Mouse (Mus musculus) heart, postnatal 0 days (tissue): ENCODE results near the gene Ntrk3. TPM values are rescaled to one million over a fixed set of nuclear protein-coding genes. Genes with fewer than 3 reads are reported as not detected.

Source experiments
- ATAC-seq: fragments of 200-750 bp; cut with Nextera tagmentation; 2 replicates; pipeline ENCODE4 v1.8.0; 2017; ENCODE audit warnings: low read depth, moderate number of reproducible peaks, moderate library complexity; ENCODE audit not compliant: insufficient read depth
- DNase-seq: peaks from one replicate; pipeline ENCODE4 v3.0.0-alpha.2; 2016; ENCODE audit warnings: low spot score
- H3K27ac ChIP-seq: fragments of 300-500 bp; sonication (generic); 2 replicates; pipeline ENCODE4 v1.5.1; 2014; ENCODE audit warnings: low read depth, mild to moderate bottlenecking
- H3K27me3 ChIP-seq: fragments of 300-500 bp; sonication (generic); 2 replicates; pipeline ENCODE4 v1.6.1; 2014; ENCODE audit warnings: low read length, mixed read lengths; ENCODE audit not compliant: control insufficient read depth, insufficient read depth
- H3K36me3 ChIP-seq: fragments of 300-500 bp; sonication (generic); replicated peaks from 2 replicates; pipeline ENCODE4 v1.6.1; 2014; ENCODE audit warnings: low read length, mixed read lengths; ENCODE audit not compliant: control insufficient read depth, insufficient read depth
- H3K4me1 ChIP-seq: fragments of 300-500 bp; sonication (generic); 2 replicates; pipeline ENCODE4 v1.6.1; 2014; ENCODE audit warnings: antibody characterized with exemption; ENCODE audit not compliant: control insufficient read depth, insufficient read depth
- H3K4me2 ChIP-seq: fragments of 300-500 bp; sonication (generic); 2 replicates; pipeline ENCODE4 v1.6.1; 2014; ENCODE audit warnings: low read depth, mild to moderate bottlenecking, low read length, moderate library complexity
- H3K4me3 ChIP-seq: fragments of 300-500 bp; sonication (generic); 2 replicates; pipeline ENCODE4 v1.5.1; 2014; ENCODE audit warnings: low read depth, low read length
- H3K9ac ChIP-seq: fragments of 300-500 bp; sonication (generic); replicated peaks from 2 replicates; pipeline ENCODE4 v1.6.1; 2014; ENCODE audit warnings: low read depth, low read length, mixed read lengths
- H3K9me3 ChIP-seq: fragments of 300-500 bp; sonication (generic); replicated peaks from 2 replicates; pipeline ENCODE4 v1.6.1; 2016; ENCODE audit warnings: low read length; ENCODE audit not compliant: control insufficient read depth
- CTCF ChIP-seq: IDR thresholded peaks from 2 replicates; pipeline ENCODE4 v1.5.1; 2016; ENCODE audit warnings: antibody characterized with exemption, control low read depth, low read depth
- EP300 ChIP-seq: IDR thresholded peaks from 2 replicates; pipeline ENCODE4 v1.6.1; 2016; ENCODE audit warnings: antibody characterized with exemption, low read depth
- WGBS: fragments of 180-500 bp; shearing (Covaris S2); extraction: QIAGEN DNeasy Blood & Tissue Kit; methylation state at CpG from one replicate; pipeline ENCODE4 v1.1.7; 2014; 5-methylcytosine and 5-hydroxymethylcytosine counted together
- polyA plus RNA-seq: library from polyadenylated mRNA; unstranded; fragments of >200 nt; fragmentation: Nextera tagmentation; extraction: Ambion mirVana; gene quantifications from 2 replicates; pipeline ENCODE4 v1.2.1, GENCODE M21; 2015
- total RNA-seq: library from RNA; depleted of rRNA; stranded (reverse); fragments of >200 nt; gene quantifications from 2 replicates; pipeline ENCODE4 v1.2.3, GENCODE M21; 2014; ENCODE audit warnings: low replicate concordance

Gene Ntrk3
- total and polyA plus RNA-seq, 2 experiments from 2014 or later: 1.1 to 4.2 TPM

- Histone ChIP-seq H3K27ac (no peak overlapping the region), H3K9me3 (no peaks in the 10 kb centered on the region), H3K4me1 (no peaks in the 10 kb centered on the region), H3K27me3 (no peaks in the 10 kb centered on the region), H3K4me2 (no peak overlapping the region), H3K4me3 (no peak overlapping the region), H3K9ac (no peak overlapping the region), H3K36me3 (no peaks in the 10 kb centered on the region)
- DNase-seq (no peak), ATAC-seq (no peak)
- TF ChIP-seq EP300 (no peak), CTCF (no peak)
- WGBS: 45% methylated on average over 5 of the region's 5 CpGs
These were observed 473.3 kb downstream of the Ntrk3 start for GRCm38 (mm10) chr7:78264432-78265002.

GRCm38 (mm10) chr7:78261420-78262125 is 476.2 kb downstream of the Ntrk3 start:
- no peaks in the 10 kb centered on the region for H3K36me3 ChIP-seq
- H3K4me3 ChIP-seq: no peak overlapping the region
- ATAC-seq: no peak
- 75% methylated on average over 8 of the region's 8 CpGs for WGBS
- no peak for DNase-seq
- no peaks in the 10 kb centered on the region for H3K9me3 ChIP-seq
- H3K9ac ChIP-seq: no peak overlapping the region
- no peak overlapping the region for H3K27ac ChIP-seq
- no peaks in the 10 kb centered on the region for H3K27me3 ChIP-seq
- no peak overlapping the region for H3K4me2 ChIP-seq
- H3K4me1 ChIP-seq: no peaks in the 10 kb centered on the region
- TF ChIP-seq CTCF: no peak
- no peak for TF ChIP-seq EP300

DNA sequence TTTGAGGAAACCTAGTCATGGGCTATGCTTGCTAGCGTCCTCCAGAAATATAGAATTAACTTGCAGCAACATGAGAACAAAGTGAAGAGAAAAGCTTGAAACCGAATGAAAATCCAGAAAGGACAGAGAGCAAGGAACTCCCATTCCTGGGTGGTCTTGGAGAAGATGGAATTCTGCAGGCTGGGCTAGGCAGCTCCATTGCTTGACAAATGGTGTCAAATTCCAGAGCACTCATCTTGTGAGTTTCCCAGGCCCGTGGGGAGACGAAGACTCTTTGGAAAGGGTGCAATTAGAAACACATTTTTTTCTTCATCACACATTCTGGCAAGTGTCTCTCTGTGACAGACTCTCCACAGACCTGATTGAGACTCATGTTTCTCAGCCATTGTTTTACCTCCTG is 479.7 kb downstream of the Ntrk3 start:
- WGBS: 22% methylated on average over 4 of the region's 4 CpGs
- H3K4me2 ChIP-seq: no peak overlapping the region
- no peak for DNase-seq

GRCm38 (mm10) chr7:78253777-78254385 is 483.9 kb downstream of the Ntrk3 start:
- no peak overlapping the region for H3K4me3 ChIP-seq
- no peaks in the 10 kb centered on the region for H3K4me1 ChIP-seq
- whole genome bisulfite sequencing: 45% methylated on average over 3 of the region's 3 CpGs
- H3K9ac ChIP-seq: no peak overlapping the region
- no peak overlapping the region for H3K4me2 ChIP-seq
- TF ChIP-seq CTCF (no peak), EP300 (no peak)
- ATAC-seq (no peak), DNase-seq (no peak)
- H3K9me3 ChIP-seq: no peaks in the 10 kb centered on the region
- H3K36me3 ChIP-seq: no peaks in the 10 kb centered on the region
- no peaks in the 10 kb centered on the region for H3K27me3 ChIP-seq
- H3K27ac ChIP-seq: no peak overlapping the region

More for the DNA sequence above, 479.7 kb downstream of the Ntrk3 start:
- Histone ChIP-seq H3K36me3 (no peaks in the 10 kb centered on the region), H3K9ac (no peak overlapping the region), H3K4me3 (no peak overlapping the region), H3K9me3 (no peaks in the 10 kb centered on the region), H3K4me1 (no peaks in the 10 kb centered on the region), H3K27ac (no peak overlapping the region), H3K27me3 (no peaks in the 10 kb centered on the region)
- no peak for TF ChIP-seq EP300
- TF ChIP-seq CTCF: no peak
- ATAC-seq: no peak

DNA sequence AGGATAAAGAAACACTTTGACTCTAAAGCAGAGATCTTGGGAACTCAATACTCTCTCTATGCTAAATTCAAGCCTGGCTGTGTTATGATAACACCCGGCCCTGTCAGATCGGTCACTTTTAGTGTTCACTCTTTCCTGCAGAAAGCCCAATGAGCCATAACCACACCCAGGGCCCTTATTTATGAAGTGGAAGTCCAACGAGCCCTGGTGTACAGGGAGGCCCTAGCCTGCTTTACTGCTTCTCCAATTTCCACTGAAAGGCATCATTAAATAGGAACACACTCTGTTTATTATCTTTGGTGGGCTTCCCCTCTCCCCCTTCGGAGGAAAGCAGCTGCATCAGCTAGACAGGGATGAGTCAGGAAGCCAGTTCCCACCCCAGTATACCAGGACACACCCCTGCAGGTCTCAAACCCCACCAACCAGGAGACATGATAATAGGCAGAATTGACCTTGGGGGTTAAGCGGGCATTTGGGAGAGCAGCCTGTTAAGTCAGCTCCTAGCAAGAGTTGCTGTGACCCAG is 489.6 kb downstream of the Ntrk3 start:
- ATAC-seq: no peak
- 59% methylated on average over 5 of the region's 5 CpGs for WGBS
- Histone ChIP-seq H3K27me3 (no peaks in the 10 kb centered on the region), H3K9me3 (no peaks in the 10 kb centered on the region), H3K9ac (no peak overlapping the region), H3K4me2 (no peak overlapping the region), H3K4me3 (no peak overlapping the region), H3K27ac (no peak overlapping the region), H3K4me1 (no peaks in the 10 kb centered on the region), H3K36me3 (no peaks in the 10 kb centered on the region)
- no peak for DNase-seq
- TF ChIP-seq EP300 (no peak), CTCF (no peak)

DNA sequence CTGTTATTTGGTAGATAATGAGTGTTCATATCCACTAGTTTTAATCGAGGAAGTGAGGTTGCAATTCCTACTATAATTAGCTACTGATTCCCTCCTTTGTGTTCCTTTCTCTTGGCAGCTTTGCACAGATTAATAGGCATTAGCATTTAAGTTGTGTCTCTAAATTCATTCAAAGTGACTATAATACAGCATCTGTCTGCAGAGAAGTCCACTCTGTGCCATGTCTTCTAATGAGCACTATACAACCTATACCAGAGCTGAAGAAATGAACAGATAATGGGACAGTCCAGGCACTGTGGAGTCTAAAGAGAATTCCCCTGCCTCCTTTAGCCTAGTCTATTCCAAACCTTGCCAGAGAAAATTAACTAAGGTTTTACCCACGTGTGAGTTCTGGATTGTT is 498.8 kb downstream of the Ntrk3 start:
- 34% methylated on average over 2 of the region's 2 CpGs for WGBS
- no peak overlapping the region for H3K4me2 ChIP-seq
- no peak for DNase-seq
- H3K9me3 ChIP-seq: no peaks in the 10 kb centered on the region
- no peak for ATAC-seq
- H3K9ac ChIP-seq: no peak overlapping the region
- H3K4me3 ChIP-seq: no peak overlapping the region
- H3K36me3 ChIP-seq: no peaks in the 10 kb centered on the region
- no peaks in the 10 kb centered on the region for H3K4me1 ChIP-seq
- no peak for TF ChIP-seq CTCF
- no peak for TF ChIP-seq EP300
- H3K27ac ChIP-seq: no peak overlapping the region
- no peaks in the 10 kb centered on the region for H3K27me3 ChIP-seq
